Mouse (Mus musculus): ENCODE measurements at regions not wholly inside any gene's neighbourhood (a gene's known extent, or its start where the extent isn't known, plus 50 kb on each side); places are given as distances from the start of the nearest gene placed in this dataset.
"Not testable (repeated sequence)": the region's sequence is repeated elsewhere in the genome, so short reads cannot be mapped to it uniquely, and the experiment has no call there.

DNA sequence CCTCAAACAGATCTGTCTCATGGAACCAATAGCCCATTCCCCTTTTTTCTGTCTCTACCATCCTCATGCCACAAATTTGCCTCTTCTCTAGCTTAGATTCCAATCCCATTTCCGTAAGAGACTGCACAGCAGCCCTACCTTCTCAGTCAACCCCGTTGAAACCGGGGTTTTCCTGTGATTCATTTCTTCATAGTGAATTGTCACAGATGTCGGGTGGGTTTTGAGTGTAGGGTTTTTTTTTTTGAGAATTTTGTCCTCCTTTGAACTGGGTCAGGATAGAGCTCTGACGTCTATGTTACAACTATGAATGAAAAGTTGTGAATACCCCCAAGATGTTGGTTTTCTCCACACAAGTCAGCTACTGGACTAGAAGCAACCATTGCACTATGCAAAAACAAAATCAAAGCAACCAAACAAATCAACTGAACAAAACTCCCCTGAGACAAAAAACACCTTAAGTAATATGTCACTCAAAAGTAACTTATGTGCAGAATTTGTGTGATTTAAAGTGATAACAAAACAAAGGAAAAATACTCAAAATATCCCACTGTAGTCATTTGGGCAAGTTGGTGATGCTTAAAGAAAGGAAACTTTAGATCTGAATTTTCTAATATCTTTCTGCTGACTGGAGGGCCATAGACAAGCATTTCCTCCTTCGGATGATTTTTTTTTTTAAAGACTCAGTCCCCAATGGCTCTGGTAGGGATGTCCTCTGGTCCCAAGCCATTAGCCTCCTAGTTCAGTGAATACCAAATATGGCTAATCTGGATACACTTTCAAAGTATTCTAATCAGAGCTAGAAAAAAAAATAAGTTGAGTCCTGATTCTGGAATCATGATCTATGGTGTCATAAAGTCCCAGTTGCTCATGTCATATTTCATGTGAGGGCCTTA, 120.7 kb upstream of the Tet2 start:
- DNase-seq = no peak

DNA sequence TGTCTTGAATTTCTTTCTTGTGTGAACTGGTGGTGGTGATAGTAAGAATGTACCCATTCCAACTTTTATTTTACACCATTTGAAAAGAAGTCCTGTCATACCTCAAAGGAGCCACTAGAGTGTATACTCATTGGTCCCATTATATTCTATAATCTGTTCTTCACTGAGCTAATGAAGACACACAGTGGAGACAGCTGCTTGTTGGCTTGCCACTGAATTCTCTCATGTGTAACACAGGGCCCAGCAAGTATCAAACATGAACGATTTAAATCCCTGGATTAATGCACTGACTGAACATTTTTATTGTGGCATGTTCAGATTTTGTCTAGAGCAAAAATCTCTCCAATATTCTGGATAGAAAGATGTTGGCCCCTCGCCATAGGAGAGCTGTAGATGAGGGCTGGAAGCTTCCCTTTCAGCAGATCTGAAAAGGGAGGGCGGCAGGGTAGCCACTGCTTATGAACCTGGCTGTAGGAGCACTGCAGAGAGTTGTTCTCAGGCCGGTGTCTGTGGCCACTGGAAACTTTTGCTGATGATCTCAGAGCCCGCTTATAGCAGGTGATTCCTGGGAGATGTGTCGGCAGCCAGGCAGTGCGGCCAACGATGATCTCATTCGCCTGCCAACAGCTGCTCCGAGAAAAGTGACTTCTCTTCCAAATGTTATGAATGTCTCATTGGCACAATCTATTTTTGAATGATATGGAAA, 128.0 kb upstream of the Tet2 start:
- DNase-seq = no peak

DNA sequence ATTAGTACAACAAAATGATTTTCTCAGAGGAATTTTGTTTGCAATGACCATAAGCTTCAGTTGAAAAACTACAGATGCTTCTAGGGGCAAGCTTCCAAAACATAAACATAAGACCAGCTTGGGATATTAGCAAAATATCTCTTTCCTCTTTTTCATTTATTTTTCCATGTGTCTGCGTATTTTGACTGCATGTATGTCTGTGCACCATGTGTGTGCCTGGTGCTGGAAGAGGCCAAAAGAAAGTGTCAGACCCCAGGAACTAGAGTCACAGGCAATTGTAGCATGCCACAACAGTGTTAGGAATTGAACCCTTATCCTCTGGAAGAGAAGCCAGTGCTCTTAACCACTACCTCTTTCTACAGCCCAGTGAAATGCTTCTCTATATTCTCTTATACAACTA, 133.0 kb upstream of the Tet2 start:
- DNase-seq = no peak

DNA sequence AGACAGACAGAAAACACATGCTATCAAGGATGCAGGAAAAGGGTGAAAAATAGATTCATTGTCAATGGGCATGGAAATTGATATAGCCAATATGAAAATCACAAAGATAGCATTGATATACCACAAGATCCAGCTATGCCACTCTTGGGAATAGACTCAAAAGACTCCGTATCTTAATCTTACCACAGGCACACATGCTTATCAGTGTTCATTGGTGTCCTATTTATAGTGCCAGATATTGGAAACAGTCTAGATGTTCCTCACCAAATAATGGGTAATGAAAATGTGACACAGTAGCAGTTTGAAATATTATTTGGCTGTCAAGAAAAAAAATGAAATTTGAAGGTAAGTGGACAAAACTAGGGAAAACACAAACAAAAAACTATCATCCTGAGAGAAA, 135.0 kb upstream of the Tet2 start:
- no peak for DNase-seq

DNA sequence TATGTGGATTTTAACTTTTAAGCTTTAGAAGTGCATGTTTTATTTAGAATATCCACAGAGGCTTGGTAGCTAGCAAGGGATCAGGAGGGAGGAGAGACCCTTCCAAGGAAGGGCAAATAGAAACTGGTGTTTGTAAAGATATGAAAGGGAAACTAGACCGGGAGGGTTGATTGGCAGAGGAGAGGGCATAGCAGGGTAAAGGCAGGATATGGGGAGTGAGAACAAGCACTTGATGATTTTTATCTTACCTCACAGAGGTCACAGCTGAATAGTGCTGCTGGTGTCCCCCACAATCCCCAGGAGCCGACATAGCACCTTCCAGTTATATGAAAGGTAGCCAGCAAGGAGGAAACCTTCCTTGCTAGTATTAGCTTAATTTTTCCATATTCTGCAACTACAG, 135.4 kb upstream of the Tet2 start:
- no peak for DNase-seq

DNA sequence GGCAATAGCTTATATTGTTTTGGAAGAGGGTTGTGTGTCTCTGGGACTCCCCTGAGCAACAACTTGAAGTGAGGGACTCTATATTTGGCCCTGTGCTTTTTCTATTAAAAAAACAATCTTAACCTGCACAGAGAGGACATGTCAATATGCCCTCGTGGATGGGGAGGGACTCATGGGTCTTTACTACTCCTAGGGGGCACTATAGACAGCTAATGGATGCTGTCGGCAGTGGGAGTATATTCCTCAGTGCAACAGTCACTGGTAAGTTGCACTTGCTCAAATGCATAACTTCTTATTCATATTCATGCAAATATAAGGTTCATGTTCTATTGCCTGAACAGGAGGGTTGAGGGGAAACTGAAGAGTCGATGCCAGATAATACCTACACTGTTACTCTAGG, 135.9 kb upstream of the Tet2 start:
- DNase-seq = no peak

DNA sequence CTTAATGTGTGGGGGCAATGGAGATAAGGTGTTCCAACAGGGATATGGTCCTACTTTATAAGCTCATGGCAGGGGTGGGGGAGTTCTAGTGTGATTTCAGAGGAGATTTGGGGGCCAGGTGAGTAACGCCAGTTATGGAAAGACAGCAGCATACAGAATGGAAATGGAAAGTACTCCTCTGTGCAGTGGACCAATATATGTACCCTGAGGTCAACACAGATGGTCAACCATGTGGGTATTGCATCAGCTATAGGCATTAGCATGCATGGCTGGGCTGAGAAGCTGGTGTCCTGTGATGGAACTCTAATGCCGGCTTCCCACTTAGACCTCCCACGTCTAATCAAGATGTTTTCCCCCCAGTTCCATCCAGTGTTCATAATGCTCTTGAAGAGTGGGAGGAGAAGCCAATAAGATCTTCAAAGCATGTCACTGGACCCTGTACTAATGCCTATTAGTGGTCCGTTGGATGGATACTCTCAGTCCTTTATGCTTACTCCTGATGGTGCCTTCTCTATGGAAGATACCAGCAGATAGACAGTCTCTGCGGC, 139.3 kb upstream of the Tet2 start:
- DNase-seq = no peak

DNA sequence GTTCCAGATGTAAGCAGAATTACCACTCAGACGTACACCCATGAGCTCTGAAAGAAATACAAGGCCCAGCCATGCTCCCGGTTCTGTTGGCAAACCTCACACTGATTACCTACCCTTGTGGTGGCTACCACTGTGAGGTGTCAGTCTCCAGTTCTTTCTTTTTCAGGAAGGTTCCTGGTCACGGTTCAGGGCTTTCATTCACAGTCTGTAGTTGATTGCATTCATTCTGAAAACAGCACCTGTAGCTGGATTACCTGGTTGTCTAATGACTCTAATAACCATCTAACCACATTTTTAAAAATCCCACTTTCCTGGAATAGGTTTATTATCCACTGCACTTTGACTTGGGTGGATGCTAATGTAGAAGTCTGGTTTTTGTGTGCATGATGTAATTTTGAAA, 139.8 kb upstream of the Tet2 start:
- no peak for DNase-seq

DNA sequence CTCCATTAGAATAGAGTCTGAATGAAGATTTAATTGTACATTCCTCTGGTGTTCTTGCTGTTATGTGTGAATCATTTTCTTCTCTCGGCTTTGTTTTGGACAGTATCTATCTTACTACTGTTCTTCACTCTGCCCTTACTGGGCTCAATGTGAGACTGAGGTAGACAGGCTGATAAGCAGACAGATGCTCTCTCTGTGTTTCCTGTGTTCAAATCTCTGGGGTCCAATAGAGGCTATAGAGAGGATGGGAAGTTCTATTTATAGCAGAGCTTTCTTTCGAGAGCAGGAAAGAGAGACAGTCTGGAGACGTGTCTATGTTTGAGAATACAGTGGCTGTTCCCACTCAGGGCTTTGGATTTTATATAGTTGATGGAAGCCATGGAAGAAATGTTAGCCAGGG, 140.5 kb upstream of the Tet2 start:
- DNase-seq = no peak

DNA sequence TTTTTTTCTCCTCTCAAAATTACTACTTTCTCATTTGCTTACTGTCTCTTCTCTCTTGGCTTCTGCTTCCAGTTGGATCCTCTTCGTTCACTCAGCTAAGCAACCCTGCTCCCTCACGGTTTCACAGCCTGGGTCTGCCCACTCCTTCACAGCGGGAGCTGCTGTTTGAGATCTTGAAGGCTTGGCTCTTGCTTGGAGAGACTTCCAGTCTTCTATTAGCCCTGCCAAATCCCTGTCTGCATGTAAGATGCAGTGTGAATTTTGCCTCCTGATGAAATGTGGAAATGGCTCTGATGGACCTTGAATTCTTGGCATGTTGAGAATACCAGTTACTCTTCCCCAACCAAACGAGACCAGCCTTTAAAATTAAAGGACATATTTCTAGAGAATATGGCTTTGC, 149.1 kb upstream of the Tet2 start:
- no peak for DNase-seq

DNA sequence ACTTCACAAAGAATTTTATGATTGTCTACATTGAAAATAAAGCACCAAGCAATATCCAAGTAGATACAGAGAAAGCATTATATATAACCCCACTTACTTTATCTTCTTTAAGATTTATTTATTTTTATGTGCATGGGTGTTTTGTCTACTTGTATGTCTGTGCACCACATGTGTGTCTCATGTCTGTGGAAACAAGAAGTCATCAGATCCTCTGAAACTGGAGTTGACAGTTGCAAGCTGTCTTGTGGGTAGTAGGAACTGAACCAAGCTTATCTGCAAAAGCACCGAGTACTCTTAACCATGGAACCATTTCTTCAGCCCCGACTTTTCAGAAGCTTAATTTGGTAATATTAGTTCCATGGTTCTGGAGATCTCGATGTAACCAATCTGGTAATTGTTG, 151.2 kb upstream of the Tet2 start:
- DNase-seq = no peak

DNA sequence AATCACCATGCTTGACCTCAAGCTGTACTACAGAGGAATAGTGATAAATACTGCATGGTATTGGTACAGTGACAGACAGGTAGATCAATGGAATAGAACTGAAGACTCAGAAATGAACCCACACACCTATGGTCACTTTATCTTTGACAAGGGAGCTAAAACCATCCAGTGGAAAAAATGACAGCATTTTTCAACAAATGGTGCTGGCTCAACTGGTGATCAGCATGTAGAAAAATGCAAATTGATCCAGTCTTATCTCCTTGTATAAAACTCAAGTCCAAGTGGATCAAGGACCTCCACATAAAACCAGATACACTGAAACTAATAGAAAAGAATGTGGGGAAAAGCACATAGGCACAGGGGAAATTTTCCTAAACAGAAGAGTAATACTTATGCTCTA, 159.9 kb upstream of the Tet2 start:
- DNase-seq = not testable (repeated sequence)

DNA sequence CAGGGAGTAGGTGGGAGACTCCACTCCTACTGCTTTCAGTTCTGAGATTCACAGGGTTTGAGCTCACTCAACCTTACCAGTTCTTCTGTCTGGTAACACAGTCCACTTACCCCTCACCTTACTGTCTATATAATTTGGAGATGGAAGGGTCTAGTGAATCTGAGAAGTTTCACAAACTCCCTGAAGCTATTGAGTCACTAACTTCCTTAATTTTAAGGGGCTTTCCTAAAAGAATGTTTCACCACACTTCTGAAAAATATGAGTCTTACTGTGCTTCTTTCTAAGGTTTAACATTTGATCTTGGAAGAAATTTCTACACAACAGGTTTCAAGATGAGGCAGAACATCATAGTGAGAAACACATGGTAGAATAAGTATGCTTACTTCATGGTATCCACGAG, 166.6 kb upstream of the Tet2 start:
- DNase-seq = no peak

DNA sequence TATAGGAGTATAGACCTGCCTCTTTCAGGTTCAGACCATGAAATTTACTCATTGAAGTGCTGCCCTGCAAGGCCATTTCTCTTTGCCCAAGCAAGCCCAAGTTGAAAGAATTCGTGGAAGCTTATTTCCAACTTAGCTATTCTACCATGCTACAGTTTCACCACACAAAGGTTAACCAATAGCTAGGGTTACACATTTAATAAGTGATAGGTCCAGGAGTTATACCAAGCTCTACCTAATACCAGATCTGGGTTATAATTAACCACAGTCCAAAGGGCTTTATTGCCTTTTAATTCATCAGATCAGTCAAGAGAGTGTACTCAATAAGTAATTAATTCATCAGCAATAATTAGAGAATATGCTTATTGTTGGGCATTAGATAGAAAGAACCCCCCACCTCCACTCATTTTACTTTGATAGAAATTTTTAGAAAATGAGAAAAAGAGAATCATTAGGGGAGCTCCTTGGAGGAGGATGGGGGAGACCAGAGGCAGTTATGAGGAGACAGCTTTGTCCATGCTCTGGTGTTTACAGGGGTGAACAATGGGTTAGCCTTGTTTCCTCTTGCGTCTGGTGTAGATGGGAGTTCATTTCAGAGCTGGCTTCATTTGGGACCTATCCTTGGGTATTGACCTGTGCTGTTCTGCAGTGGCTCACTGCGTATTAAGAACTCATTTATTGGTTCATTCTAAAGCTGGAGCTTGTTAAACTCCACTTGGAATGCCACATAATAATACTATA, 177.8 kb upstream of the Tet2 start:
- peak; percentile 33 for DNase-seq

DNA sequence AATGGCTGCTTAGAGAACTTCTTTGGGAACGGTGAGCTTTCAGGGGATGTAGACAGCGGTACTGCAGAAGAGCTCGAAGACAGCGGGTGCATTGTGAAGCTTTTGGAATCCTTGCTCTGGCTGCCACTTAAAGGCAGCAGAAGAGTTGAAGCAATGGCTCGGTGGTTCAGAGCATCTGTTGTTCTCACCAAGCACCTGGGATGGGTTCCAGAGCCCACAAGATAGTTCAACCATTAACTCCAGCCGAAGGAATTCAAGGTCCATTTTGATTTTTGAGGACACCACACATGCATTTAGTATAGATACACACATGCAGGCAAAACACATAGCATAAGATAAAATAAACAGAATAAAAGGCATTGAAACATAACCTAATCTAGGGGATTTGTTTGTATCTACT, 181.9 kb upstream of the Tet2 start:
- no peak for DNase-seq

DNA sequence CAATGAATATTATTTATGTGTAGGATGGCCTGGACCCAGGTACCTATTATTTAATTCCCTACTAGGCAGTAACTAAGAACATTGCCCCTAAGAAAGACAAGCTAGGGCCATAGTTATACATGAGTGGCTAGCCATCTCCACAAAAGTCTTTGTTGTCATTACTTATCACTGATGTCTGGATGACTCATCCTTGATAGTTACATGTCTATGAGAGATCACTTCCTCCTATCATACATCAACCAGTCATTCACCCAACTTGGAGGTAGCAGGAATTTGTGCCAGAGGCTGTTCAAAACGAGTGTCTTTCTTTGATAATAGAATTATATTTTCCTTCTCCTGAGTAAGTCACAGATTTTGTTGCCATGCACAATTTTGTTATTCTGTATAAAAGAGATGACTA, 190.7 kb upstream of the Tet2 start:
- no peak for DNase-seq

DNA sequence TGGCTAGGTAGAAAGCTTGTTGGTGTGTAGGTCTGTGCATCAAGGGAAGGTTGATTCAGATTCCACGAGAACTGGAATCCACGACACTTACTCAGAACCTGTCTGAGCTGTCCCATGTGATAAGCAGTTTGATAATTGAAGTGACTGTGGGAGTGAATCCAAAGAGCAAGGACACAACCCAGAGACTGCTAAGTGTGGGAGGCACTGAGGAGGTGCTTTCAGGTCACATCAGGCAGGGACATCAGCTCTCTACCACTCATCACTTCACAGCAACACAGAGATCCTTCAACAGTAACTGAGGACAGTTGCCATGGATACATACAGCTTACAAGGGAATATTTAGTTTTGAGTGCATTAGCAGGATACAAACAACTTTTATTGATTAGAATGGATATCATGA, 194.0 kb upstream of the Tet2 start:
- DNase-seq = no peak

DNA sequence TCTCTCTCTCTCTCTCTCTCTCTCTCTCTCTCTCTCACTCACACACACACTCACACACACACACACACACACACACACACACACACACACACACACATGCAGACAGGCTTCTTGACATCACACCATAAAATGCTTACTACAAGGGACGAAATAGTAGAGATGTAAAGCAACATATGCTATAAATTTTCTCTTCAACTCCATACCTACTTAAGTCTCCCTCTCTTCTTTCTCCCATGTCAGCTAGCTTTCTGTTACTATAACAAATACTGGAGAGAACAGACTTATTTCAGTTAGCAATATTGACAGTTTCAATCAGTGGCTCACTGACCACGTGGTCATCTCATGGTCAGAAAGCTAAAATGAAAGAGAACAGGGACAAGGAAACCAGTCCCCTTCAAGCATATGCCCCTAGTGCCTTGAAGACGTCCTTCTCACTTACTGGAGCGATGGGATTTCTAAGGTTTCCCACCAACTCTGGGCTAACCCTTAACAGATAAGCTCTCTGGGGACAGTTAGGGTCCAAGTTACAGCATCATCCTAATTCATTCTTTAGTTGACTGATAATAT, 199.7 kb upstream of the Tet2 start:
- DNase-seq = no peak

DNA sequence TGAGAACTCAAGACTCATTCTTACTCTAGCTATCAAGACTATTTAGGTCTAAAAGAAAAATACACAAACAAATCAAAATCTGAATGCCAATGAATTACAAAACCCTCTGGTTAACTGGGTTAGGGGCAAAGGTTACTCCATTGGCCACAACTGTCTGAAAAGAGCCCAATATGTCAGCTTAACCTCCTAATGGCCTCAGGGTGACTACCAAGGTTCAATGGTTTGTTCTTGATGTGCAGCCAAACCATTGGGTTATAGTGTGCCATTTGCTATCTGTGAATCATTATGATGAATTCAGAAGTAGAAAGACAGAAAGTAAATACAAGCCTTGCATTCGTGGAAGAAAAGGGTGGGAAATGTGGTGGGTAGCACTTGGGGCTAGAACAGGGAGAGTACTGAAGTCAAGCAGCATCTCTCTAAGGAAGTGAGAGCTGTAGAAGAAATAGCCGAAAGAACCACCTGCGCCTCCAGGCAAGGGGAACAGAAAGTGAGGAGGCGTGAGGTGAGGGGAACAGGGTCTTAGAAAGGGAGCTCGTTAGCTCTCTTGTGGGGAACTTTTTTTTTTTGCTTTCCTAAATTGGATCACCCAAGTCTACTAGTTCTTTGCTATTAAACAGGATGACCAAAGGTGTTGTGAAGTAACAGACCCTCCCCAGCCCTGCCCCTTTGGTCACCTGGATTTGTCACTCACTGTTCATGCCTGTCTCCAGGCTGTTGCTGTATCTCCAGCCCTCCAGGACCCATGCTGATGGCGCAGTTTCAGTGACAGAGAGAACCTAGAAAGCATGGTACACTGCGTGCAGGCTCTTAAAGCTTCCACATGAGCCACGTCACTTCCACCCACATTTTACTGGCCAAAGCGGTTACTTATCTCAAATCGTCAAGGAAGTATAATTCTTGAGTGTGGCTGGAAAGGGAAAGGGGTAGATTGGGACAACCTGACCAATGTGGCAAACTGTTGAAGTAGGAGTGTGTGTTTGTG, 204.1 kb upstream of the Tet2 start:
- peak; percentile 33 for DNase-seq

DNA sequence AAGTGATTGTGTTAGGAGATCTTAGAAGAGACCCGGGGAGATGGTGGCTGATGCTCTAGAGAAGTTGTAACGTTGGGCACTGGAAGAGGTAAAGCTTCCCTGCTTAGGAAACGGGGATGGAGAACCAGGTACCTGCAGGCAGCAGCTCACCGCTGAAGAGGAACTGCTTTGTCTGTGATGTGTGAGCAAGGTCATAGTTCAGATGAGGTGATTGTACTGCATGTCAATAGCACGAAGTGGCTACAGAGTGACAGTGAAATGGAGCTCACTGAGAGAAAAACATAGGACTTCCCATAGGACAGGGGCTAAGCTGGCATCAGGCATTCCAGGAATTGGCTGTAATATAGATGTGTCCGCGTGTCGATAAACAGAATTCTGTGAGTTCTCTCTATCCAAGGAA, 205.1 kb upstream of the Tet2 start:
- no peak for DNase-seq

DNA sequence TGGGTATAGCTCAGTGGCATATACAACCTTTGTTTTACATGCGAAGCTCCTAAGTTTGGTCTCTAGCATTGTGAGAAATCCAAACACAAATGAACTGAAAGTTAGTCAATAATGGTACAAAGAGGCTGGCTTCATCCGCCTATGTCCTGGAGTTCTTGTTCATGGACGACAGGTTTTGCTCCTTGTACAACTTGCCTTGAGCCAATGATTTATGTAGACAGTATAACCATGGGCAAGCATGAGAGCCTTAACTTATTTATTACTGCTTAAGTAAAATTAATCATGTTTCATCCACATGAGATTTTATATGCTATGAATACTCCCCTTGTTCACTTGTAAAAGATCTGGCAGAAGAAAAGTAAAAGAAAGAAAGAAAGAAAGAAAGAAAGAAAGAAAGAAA, 205.7 kb upstream of the Tet2 start:
- no peak for DNase-seq

DNA sequence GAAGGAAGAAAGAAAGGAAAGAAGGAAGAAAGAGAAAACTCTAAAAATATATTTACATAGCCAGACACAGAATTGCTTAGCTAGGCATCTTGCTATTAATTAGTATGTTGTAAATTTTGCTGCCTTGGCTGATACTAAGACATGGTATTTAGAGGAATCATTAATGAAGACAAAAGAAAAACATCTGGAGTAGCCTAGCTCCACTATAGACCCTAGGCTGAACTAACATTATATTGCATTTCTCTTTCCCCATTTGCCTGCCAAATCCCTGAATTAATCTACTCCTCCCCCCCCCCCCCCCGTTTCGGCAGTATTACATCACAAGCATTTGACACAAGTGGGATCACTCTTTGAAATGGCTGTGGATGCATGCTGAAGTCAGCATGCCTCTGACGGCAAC, 206.1 kb upstream of the Tet2 start:
- no peak for DNase-seq

All from kidney, postnatal 14 days (tissue).